Mouse (Mus musculus) lung, postnatal 4 days (tissue): ENCODE results near the gene Gins2.

Experiments used
- DNase-seq, 2 experiments: peaks; one replicate each; pipeline ENCODE4 v3.0.0; 2021

Gins2 gene

GRCm38 (mm10) chr8:120588908-120589771 lies at the start of gene Gins2:
Gene Gins2 (minus strand): TSS chr8:120589304.
- peak; percentile 100 for DNase-seq

- peak; percentile 67 to 73 for DNase-seq
Observed at GRCm38 (mm10) chr8:120634329-120634839, 45.3 kb upstream of the Gins2 start.

GRCm38 (mm10) chr8:120633665-120634271 lies 44.7 kb upstream of the Gins2 start:
- peak; percentile 32 to 37 for DNase-seq

- DNase-seq = no peak
Observed at GRCm38 (mm10) chr8:120632969-120633664, 44.0 kb upstream of the Gins2 start.

GRCm38 (mm10) chr8:120631441-120632375 lies 42.6 kb upstream of the Gins2 start:
- DNase-seq = no peak

- DNase-seq = no peak
Observed at GRCm38 (mm10) chr8:120630848-120631247, 41.7 kb upstream of the Gins2 start.

- DNase-seq = no peak
Observed at GRCm38 (mm10) chr8:120630031-120630430, 40.9 kb upstream of the Gins2 start.

- DNase-seq = no peak
Observed at GRCm38 (mm10) chr8:120627298-120627697, 38.2 kb upstream of the Gins2 start.

- no peak for DNase-seq
Observed at GRCm38 (mm10) chr8:120626461-120626860, 37.4 kb upstream of the Gins2 start.

GRCm38 (mm10) chr8:120623608-120624007 lies 34.5 kb upstream of the Gins2 start:
- no peak for DNase-seq

GRCm38 (mm10) chr8:120622161-120622560 lies 33.1 kb upstream of the Gins2 start:
- DNase-seq = no peak

GRCm38 (mm10) chr8:120620441-120620840 lies 31.3 kb upstream of the Gins2 start:
- DNase-seq = no peak

- DNase-seq = no peak
Observed at GRCm38 (mm10) chr8:120619235-120620180, 30.4 kb upstream of the Gins2 start.

- DNase-seq = peak; percentile 59 to 82
Observed at GRCm38 (mm10) chr8:120618110-120618509, 29.0 kb upstream of the Gins2 start.

- DNase-seq = no peak
Observed at GRCm38 (mm10) chr8:120616663-120617626, 27.8 kb upstream of the Gins2 start.

- DNase-seq = no peak
Observed at GRCm38 (mm10) chr8:120614491-120614890, 25.4 kb upstream of the Gins2 start.

- DNase-seq = no peak
Observed at GRCm38 (mm10) chr8:120610824-120611223, 21.7 kb upstream of the Gins2 start.

GRCm38 (mm10) chr8:120607885-120608284 lies 18.8 kb upstream of the Gins2 start:
- DNase-seq = peak; percentile 59 to 79

GRCm38 (mm10) chr8:120607460-120607859 lies 18.4 kb upstream of the Gins2 start:
- DNase-seq = no peak

GRCm38 (mm10) chr8:120602672-120603071 lies 13.6 kb upstream of the Gins2 start:
- DNase-seq = no peak
